Mouse (Mus musculus) embryonic facial prominence, embryonic 11.5 days (tissue): ENCODE data around the gene Gng5. TPM values are rescaled to one million over a fixed set of nuclear protein-coding genes. Genes with fewer than 3 reads are reported as not detected.

Experiments
- ATAC-seq: fragments of 200-750 bp; cut with Nextera tagmentation; replicated peaks from 2 replicates; pipeline ENCODE4 v1.8.0; 2017; ENCODE audit warnings: low read depth; ENCODE audit not compliant: insufficient number of reproducible peaks, low FRiP score, low TSS enrichment
- DNase-seq: peaks from one replicate; pipeline ENCODE4 v3.0.0-alpha.2; 2015; ENCODE audit warnings: low spot score
- H3K27ac ChIP-seq: fragments of 300-500 bp; sonication (generic); replicated peaks from 2 replicates; pipeline ENCODE4 v1.5.1; 2014; ENCODE audit warnings: mild to moderate bottlenecking, low read depth, low read length, control low read depth
- H3K27me3 ChIP-seq: fragments of 300-500 bp; sonication (generic); 2 replicates; pipeline ENCODE4 v1.6.1; 2014; ENCODE audit warnings: mild to moderate bottlenecking, low read length, moderate library complexity, mixed read lengths; ENCODE audit not compliant: control insufficient read depth, insufficient read depth
- H3K36me3 ChIP-seq: fragments of 300-500 bp; sonication (generic); replicated peaks from 2 replicates; pipeline ENCODE4 v1.6.1; 2014; ENCODE audit warnings: low read depth, mild to moderate bottlenecking, low read length, moderate library complexity, mixed read lengths; ENCODE audit not compliant: control insufficient read depth, insufficient read depth
- H3K4me1 ChIP-seq: fragments of 300-500 bp; sonication (generic); 2 replicates; pipeline ENCODE4 v1.6.1; 2014; ENCODE audit warnings: low read length, mixed read lengths; ENCODE audit not compliant: control insufficient read depth, insufficient read depth
- H3K4me2 ChIP-seq: fragments of 300-500 bp; sonication (generic); 2 replicates; pipeline ENCODE4 v1.6.1; 2014; ENCODE audit warnings: low read depth, mild to moderate bottlenecking, control low read depth, low read length, moderate library complexity
- H3K4me3 ChIP-seq: fragments of 300-500 bp; sonication (generic); 2 replicates; pipeline ENCODE4 v1.5.1; 2014; ENCODE audit warnings: low read depth, low read length, control low read depth
- H3K9ac ChIP-seq: fragments of 300-500 bp; sonication (generic); replicated peaks from 2 replicates; pipeline ENCODE4 v1.6.1; 2014; ENCODE audit warnings: mild to moderate bottlenecking, control low read depth, low read length
- H3K9me3 ChIP-seq: fragments of 300-500 bp; sonication (generic); replicated peaks from 2 replicates; pipeline ENCODE4 v1.6.1; 2016; ENCODE audit warnings: mild to moderate bottlenecking, low read length, inconsistent platforms, mixed read lengths; ENCODE audit not compliant: control insufficient read depth
- WGBS: fragments of 180-500 bp; shearing (Covaris S2); extraction: QIAGEN DNeasy Blood & Tissue Kit; methylation state at CpG from one replicate; pipeline ENCODE4 v1.1.7; 2014; 5-methylcytosine and 5-hydroxymethylcytosine counted together
- polyA plus RNA-seq: library from polyadenylated mRNA; unstranded; fragments of >200 nt; fragmentation: Nextera tagmentation; extraction: Ambion mirVana; gene quantifications from 2 replicates; pipeline ENCODE4 v1.2.1, GENCODE M21; 2014

Gene Gng5
- polyA plus RNA-seq, 1 experiment from 2014 or later, result 1,165 TPM

DNA sequence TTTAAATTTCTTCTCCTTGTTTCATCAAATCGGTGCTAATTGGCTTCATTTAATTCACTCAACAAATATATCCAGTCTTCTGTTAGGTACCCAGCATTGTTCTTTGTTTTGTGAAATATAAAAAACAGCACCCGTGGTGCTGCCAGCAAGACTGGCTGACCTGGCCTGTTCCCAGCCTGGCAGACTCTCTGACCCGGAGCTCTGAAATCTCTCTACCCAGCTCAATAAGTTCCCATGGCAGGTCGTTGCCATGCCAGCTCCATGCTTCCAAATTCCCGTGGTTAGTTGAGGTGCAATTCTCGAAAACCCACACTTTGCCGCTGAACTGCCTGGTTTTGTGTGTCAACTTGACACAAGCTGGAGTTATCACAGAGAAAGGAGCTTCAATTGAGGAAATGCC, 55.2 kb downstream of the Gng5 start:
- ATAC-seq (no peak), DNase-seq (no peak)
- H3K9ac ChIP-seq, result no peak overlapping the region
- WGBS, result 78% methylated on average over 7 of the region's 7 CpGs
- no peak overlapping the region for H3K4me2 ChIP-seq
- no peaks in the 10 kb centered on the region for H3K36me3 ChIP-seq
- H3K27ac ChIP-seq, result no peak overlapping the region
- no peaks in the 10 kb centered on the region for H3K9me3 ChIP-seq
- H3K4me3 ChIP-seq, result no peak overlapping the region
- H3K27me3 ChIP-seq, result no peaks in the 10 kb centered on the region
- no peaks in the 10 kb centered on the region for H3K4me1 ChIP-seq

Other genes starting within 250 kb of the Gng5 start
- gene Ssx2ip, start 95.2 kb upstream of the Gng5 start, polyA plus RNA-seq, result 32.5 and 35.5 TPM in 2 replicates
- 6.1 and 6.7 TPM in 2 replicates for gene Ctbs, start 50.0 kb upstream of the Gng5 start, polyA plus RNA-seq
- 5.7 and 6.8 TPM in 2 replicates for gene Spata1, start 54 bp upstream of the Gng5 start, polyA plus RNA-seq
- 77.2 and 87.9 TPM in 2 replicates for gene Rpf1, start 21.6 kb downstream of the Gng5 start, polyA plus RNA-seq
- not detected in 2 replicates for gene Uox, start 70.6 kb downstream of the Gng5 start, polyA plus RNA-seq
- not detected in 2 replicates for gene Dnase2b, start 115.8 kb downstream of the Gng5 start, polyA plus RNA-seq
- gene 4930503B20Rik, start 151.5 kb downstream of the Gng5 start, polyA plus RNA-seq, result not detected in 2 replicates
- gene Samd13, start 185.8 kb downstream of the Gng5 start, polyA plus RNA-seq, result 0.86 and 1.2 TPM in 2 replicates